Mouse (Mus musculus): ENCODE data around the gene Cacnb1. TPM values are rescaled to one million over a fixed set of nuclear protein-coding genes. Genes with fewer than 3 reads are reported as not detected.
A peak's percentile ranks its signal among the peaks of the same experiment; 100 is the strongest.

The Cacnb1 gene
- polyA plus RNA-seq, 1 experiment = 25.6 TPM

DNA sequence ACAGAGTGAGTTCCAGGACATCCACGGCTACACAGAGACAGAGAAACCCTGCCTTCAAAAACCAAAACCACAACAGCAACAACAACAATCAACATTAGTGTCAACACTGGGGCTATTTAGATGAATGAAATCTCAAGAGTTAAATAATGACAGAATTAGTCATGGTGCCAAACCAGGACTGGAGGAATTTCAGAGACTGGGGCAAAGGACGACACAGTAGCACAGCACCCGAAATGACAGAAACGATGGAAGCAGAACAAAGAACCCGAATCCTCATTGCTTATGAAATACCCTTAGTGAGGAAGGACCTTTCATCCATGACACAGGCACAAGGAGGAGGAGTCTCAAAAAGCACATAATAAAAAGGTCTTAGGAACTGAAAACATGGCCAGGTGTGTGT lies 48.7 kb downstream of the Cacnb1 start:
- WGBS = 85% methylated on average over 5 of the region's 5 CpGs
- TF ChIP-seq POLR2A (IDR thresholded peaks at IDR 0.05; ENCODE audit: borderline replicate concordance, extremely low read depth, low read depth, low read length) (no peak), CTCF (IDR thresholded peaks at IDR 0.05; ENCODE audit: insufficient read depth, low read length) (no peak)
- no peak overlapping the region for H3K4me3 ChIP-seq (replicated peaks; ENCODE audit: extremely low read depth, low read depth, low read length)

DNA sequence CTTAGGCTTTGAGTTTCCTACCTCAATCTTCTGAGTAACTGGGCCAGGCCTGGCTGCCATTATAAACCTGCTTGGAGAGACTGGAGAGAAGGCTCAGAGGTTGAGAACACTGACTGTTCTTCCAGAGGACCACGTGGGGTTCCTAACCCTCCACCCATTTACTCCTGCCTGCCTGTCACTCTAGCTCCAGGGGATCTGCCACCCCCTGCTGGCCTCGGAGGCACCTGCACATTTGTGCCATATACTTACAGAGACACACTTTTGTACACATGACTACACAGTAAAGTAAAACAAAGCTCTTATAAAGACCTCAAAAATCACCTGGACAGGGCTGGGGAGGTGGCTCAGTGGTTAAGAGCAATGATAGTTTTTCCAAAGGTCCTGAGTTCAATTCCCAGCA lies 50.4 kb downstream of the Cacnb1 start:
- WGBS = 77% methylated on average over 2 of the region's 2 CpGs
- TF ChIP-seq POLR2A (IDR thresholded peaks at IDR 0.05; ENCODE audit: borderline replicate concordance, extremely low read depth, low read depth, low read length) (no peak), CTCF (IDR thresholded peaks at IDR 0.05; ENCODE audit: insufficient read depth, low read length) (0 out of 2 replicates have a peak, but pooled peaks have one; percentile 4)
- H3K4me1 ChIP-seq (ENCODE audit: control insufficient read depth, insufficient read depth, low read length) = no peaks in the 10 kb centered on the region
- H3K4me3 ChIP-seq (replicated peaks; ENCODE audit: extremely low read depth, low read depth, low read length) = no peak overlapping the region
- no peak for DNase-seq

More for the DNA sequence above, 48.7 kb downstream of the Cacnb1 start:
- DNase-seq = no peak
- H3K4me1 ChIP-seq (ENCODE audit: control insufficient read depth, insufficient read depth, low read length) = no peaks in the 10 kb centered on the region

DNA sequence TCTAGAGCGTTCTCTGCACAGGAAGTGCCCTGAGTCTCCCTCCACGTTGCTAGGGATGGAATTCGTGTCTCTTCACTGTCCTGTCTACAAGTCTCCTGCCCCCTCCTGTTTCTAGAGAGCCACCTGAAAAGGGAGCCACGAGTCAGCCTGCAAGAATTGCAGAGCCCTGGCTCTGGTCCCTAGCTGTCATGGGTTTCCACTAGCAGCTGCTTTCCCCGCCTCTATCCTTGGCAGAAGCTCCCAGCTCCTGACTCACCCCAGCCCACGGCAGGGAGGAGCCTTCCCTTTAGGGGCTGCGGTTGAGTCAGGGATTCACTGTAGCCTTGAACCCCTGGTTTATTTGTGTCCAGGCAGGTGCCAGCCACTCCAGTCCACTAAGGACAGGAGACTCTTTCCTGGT lies 51.6 kb downstream of the Cacnb1 start:
- H3K4me1 ChIP-seq (ENCODE audit: control insufficient read depth, insufficient read depth, low read length) = no peaks in the 10 kb centered on the region
- DNase-seq = no peak
- no peak overlapping the region for H3K4me3 ChIP-seq (replicated peaks; ENCODE audit: extremely low read depth, low read depth, low read length)
- TF ChIP-seq CTCF (IDR thresholded peaks at IDR 0.05; ENCODE audit: insufficient read depth, low read length) (no peak), POLR2A (IDR thresholded peaks at IDR 0.05; ENCODE audit: borderline replicate concordance, extremely low read depth, low read depth, low read length) (no peak)
- 11% methylated on average over 7 of the region's 7 CpGs for WGBS

DNA sequence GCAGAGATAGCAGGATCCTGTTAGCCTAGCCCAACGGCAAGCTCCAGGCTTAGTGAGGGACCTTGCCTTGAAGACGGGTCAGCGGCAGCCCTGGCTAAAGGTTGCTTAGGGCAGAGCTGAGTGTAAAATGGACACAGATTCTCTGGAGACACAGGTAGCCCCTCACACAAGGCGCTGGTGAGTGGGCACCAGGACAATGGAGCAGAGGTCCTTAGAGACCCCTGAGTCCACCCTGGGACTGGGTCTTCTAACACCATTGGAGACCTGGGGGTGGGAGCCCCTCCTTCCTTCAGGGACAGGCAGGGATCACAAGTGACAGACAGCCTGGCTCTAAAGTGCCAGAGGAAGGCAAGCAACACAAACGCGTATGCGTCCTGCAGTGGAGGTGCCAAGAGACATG lies 52.1 kb downstream of the Cacnb1 start:
- Histone ChIP-seq H3K4me1 (ENCODE audit: control insufficient read depth, insufficient read depth, low read length) (no peaks in the 10 kb centered on the region), H3K4me3 (replicated peaks; ENCODE audit: extremely low read depth, low read depth, low read length) (no peak overlapping the region)
- TF ChIP-seq CTCF (IDR thresholded peaks at IDR 0.05; ENCODE audit: insufficient read depth, low read length) (no peak), POLR2A (IDR thresholded peaks at IDR 0.05; ENCODE audit: borderline replicate concordance, extremely low read depth, low read depth, low read length) (no peak)
- 67% methylated on average over 7 of the region's 7 CpGs for WGBS
- no peak for DNase-seq

DNA sequence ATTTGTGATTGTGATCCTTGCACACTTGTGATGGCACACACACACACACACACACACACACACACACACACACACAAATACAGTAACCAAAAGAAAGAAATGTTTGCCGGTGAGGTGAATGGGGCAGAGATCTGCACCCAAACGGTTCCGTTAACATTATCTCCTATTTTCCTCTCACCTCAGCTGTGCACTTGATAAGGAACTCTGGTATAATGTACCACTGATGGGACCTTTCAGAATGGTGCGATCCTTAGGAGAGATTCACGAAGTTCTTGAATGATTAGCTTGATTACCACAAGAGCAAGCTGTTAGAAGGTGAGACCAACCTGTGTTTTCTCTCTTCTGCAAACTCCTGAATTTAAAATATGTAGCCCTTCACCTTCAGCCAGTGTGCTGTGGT lies 54.4 kb downstream of the Cacnb1 start:
- 74% methylated on average over 5 of the region's 5 CpGs for WGBS

DNA sequence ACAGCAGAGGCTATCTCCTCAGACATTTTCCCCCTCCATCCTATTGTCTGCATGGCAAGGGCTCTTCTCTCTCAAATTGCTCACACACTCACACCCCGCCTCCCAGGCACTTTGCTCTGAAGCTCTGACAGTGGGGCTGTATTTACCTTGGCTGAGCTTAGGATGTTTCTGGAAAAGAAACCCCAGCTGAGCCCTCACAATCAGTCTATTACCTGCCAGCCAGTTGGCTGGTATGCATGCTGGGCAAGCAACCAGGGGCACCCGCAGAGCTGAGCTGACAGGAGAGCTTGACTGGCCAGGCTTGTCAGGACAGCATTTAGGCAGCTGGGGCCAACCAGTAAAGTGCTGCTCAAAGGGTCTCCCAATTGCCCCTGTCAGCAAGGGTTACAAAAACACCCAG lies 55.7 kb downstream of the Cacnb1 start:
- 34% methylated on average over 2 of the region's 2 CpGs for WGBS
- H3K4me3 ChIP-seq (replicated peaks; ENCODE audit: extremely low read depth, low read depth, low read length) = no peak overlapping the region
- no peak for TF ChIP-seq POLR2A (IDR thresholded peaks at IDR 0.05; ENCODE audit: borderline replicate concordance, extremely low read depth, low read depth, low read length)
- TF ChIP-seq CTCF (IDR thresholded peaks at IDR 0.05; ENCODE audit: insufficient read depth, low read length) = no peak
- no peaks in the 10 kb centered on the region for H3K4me1 ChIP-seq (ENCODE audit: control insufficient read depth, insufficient read depth, low read length)
- DNase-seq = no peak

More for the DNA sequence above, 54.4 kb downstream of the Cacnb1 start:
- TF ChIP-seq CTCF (IDR thresholded peaks at IDR 0.05; ENCODE audit: insufficient read depth, low read length) = no peak
- TF ChIP-seq POLR2A (IDR thresholded peaks at IDR 0.05; ENCODE audit: borderline replicate concordance, extremely low read depth, low read depth, low read length) = no peak
- Histone ChIP-seq H3K4me3 (replicated peaks; ENCODE audit: extremely low read depth, low read depth, low read length) (no peak overlapping the region), H3K4me1 (ENCODE audit: control insufficient read depth, insufficient read depth, low read length) (no peaks in the 10 kb centered on the region)
- no peak for DNase-seq

DNA sequence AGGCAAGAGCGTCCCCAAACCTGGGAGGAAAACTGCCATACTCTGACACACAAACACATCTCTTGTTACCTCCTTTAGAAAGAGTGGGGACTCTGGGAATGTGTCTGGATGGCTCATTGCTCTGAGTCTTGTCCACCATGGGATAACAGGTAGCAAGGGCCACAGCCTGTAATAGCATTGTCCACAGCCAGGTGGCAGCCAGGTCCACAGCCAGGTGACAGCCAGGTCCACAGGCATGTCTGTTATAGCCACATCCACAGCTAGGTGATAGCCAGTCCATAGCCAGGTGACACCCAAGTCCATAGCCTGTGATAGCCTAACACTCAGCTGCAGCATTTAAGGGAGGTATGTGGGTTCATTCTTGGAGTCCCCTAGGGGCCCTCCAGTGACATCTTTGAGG lies 61.9 kb downstream of the Cacnb1 start:
- H3K4me3 ChIP-seq (replicated peaks; ENCODE audit: extremely low read depth, low read depth, low read length) = no peak overlapping the region
- H3K4me1 ChIP-seq (ENCODE audit: control insufficient read depth, insufficient read depth, low read length) = no peaks in the 10 kb centered on the region
- no peak for DNase-seq
- WGBS = 85% methylated on average over 1 of the region's 1 CpGs
- peak; percentile 41; the same call in 1 of the 2 replicates for TF ChIP-seq CTCF (IDR thresholded peaks at IDR 0.05; ENCODE audit: insufficient read depth, low read length)
- no peak for TF ChIP-seq POLR2A (IDR thresholded peaks at IDR 0.05; ENCODE audit: borderline replicate concordance, extremely low read depth, low read depth, low read length)

DNA sequence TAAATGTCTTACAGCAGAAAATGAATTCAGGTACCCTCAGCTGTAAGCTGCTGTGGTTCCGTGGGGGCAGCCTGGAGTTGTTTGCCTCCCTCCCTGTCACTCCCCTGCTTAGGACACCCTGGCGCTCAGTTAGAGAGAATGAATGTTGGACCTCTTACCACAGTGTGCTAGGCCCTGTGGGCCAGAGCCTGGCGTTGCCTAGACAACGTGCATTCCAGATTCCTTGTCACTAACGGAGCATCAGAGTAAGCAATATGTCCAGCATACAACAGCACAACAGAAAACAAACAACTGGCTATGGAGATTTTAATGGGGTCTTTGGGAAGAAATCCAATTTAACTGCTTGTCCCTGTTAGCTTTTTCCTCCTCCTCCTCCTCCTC lies 63.5 kb downstream of the Cacnb1 start:
- no peak for DNase-seq
- no peaks in the 10 kb centered on the region for H3K4me1 ChIP-seq (ENCODE audit: control insufficient read depth, insufficient read depth, low read length)
- WGBS = 68% methylated on average over 5 of the region's 5 CpGs
- H3K4me3 ChIP-seq (replicated peaks; ENCODE audit: extremely low read depth, low read depth, low read length) = no peak overlapping the region
- TF ChIP-seq CTCF (IDR thresholded peaks at IDR 0.05; ENCODE audit: insufficient read depth, low read length) (no peak), POLR2A (IDR thresholded peaks at IDR 0.05; ENCODE audit: borderline replicate concordance, extremely low read depth, low read depth, low read length) (no peak)

DNA sequence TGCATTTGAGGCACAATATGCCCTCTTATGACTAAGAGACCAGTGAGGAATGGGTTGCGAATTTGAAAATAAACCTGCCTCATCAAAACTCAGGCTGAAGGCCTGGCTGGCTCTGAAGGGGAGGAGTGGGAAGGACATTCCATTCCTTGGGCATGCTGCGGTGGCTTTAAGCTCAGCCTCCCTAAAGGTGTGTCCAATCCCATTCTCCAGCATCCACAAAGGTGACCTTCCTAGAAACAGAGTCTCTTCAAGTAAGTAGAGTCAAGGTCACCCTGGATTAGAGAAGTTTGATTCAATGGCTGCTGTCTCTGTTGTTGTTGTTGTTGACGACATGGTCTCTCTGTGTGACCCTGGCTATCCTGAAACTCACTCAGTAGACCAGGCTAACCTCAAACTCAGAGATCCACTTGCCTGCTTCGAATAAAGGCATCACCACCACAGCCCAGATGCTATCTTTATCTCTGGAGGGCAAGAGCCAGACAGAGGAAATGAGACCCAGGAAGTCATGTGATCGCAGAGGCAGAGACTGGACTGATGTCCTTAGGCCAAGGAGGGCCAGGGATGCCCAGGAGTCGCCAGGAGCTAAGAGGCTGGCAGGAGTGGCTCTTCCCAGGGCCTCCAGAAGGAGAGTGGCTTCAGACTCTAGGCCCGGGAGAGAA lies 64.1 kb downstream of the Cacnb1 start:
- no peak overlapping the region for H3K4me3 ChIP-seq (replicated peaks; ENCODE audit: extremely low read depth, low read depth, low read length)
- no peak for DNase-seq
- TF ChIP-seq POLR2A (IDR thresholded peaks at IDR 0.05; ENCODE audit: borderline replicate concordance, extremely low read depth, low read depth, low read length) = no peak
- TF ChIP-seq CTCF (IDR thresholded peaks at IDR 0.05; ENCODE audit: insufficient read depth, low read length) = no peak
- no peaks in the 10 kb centered on the region for H3K4me1 ChIP-seq (ENCODE audit: control insufficient read depth, insufficient read depth, low read length)
- 65% methylated on average over 7 of the region's 7 CpGs for WGBS

DNA sequence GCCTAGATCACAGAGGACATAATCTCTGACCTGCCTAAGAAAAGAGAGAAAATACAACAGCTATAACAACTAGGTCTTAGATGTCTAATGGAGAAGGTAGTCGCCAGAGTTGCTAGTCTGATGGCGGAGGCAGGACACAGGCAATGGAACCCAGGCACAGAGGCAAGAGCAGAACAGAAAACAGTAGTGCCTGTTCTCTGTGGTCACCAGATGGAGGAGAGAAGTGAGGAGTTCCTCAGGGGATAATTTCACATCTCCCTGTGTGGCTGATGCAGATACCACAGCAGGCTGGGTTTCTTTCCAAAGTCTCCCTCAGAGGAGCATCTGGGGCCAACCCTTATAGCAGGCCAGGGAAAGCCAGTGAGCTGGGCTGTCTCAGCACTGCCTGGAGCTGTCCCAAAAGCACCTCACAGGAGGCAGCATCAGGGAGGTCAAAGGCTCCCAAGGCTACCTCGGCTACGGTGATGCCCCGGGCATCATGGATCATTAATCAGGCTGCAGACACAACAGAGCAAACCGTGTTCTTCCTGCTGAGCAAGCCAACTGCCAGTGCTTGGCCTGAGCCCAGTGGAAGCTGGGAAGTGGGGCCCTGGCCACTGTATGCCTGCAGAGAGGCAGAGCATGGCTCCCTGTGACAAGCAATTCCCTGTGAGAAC lies 65.8 kb downstream of the Cacnb1 start:
- TF ChIP-seq CTCF (IDR thresholded peaks at IDR 0.05; ENCODE audit: insufficient read depth, low read length) = no peak
- TF ChIP-seq POLR2A (IDR thresholded peaks at IDR 0.05; ENCODE audit: borderline replicate concordance, extremely low read depth, low read depth, low read length) = no peak
- DNase-seq = no peak
- no peaks in the 10 kb centered on the region for H3K4me1 ChIP-seq (ENCODE audit: control insufficient read depth, insufficient read depth, low read length)
- H3K4me3 ChIP-seq (replicated peaks; ENCODE audit: extremely low read depth, low read depth, low read length) = no peak overlapping the region
- WGBS = 54% methylated on average over 6 of the region's 6 CpGs

Data from lung, adult 2 months (tissue).